Mouse (Mus musculus) myocyte (in vitro differentiated cells): Measurements from ENCODE around the gene Tacc2.

Experiments used
- CEBPB ChIP-seq: IDR thresholded peaks from 2 replicates; pipeline ENCODE4 v1.6.1; 2011; ENCODE audit warnings: mild to moderate bottlenecking, moderate library complexity; ENCODE audit not compliant: poor library complexity, insufficient read depth, severe bottlenecking
- MYOG ChIP-seq, 3 experiments: IDR thresholded peaks; one replicate each; pipeline ENCODE4 v1.6.1; 2011; ENCODE audit warnings: control low read depth in 2 of 3, low read depth in 2 of 3, mild to moderate bottlenecking in 2 of 3; ENCODE audit not compliant: insufficient read length in 2 of 3, control insufficient read depth in 1 of 3, insufficient read depth in 1 of 3
- POLR2A ChIP-seq: IDR thresholded peaks from one replicate; pipeline ENCODE4 v1.6.1; 2011; ENCODE audit warnings: low read depth, mild to moderate bottlenecking, control low read depth, moderate library complexity; ENCODE audit not compliant: insufficient read length

- no peak for TF ChIP-seq CEBPB
- no peak for TF ChIP-seq POLR2A
- no peak for TF ChIP-seq MYOG (IDR thresholded peaks at IDR 0.05; ENCODE audit: control insufficient read depth in 1 of 3, insufficient read depth in 1 of 3, insufficient read length in 2 of 3, low read depth in 2 of 3)
These were observed 177.6 kb downstream of the Tacc2 start for GRCm38 (mm10) chr7:130754790-130755189.
